In genomic region chr2:148206633-148207032, GRCm38 (mm10) we compare ENCODE assay signal across 9 mouse cellular contexts.
DNase-seq lines count a peak whose midpoint lies in the region; ATAC-seq lines count a peak whose summit lies in the region.
"Had no signal": no experiment of that assay in that cellular context is flagged by ENCODE, and none has a peak within 500 bp of the region (broad histone marks: within the 10 kb centered on the region; RNA-seq: fewer than 3 reads in every experiment).

No protein-coding gene starts in this region.

- no peak for DNase-seq in frontal cortex, postnatal 25 days (ENCODE audit: low spot score in 2 of 2)
- DNase-seq in right cerebral cortex, adult 18-20 months = peak; percentile 26
- DNase-seq in right cerebral cortex, postnatal 14 days = no peak
- DNase-seq in left cerebral cortex, postnatal 36 days (ENCODE audit: low spot score in 2 of 2) = peak; percentile 24 to 26
- peak; percentile 84 for DNase-seq in telencephalon, adult 2 months (ENCODE audit: low read depth, low spot score)
- DNase-seq in spleen, adult 18-20 months = no peak
- DNase-seq in heart, postnatal 25 days (ENCODE audit: low spot score) = no peak
- DNase-seq: kidney, postnatal 25 days had no signal

- intact Hi-C loops in left cerebral cortex, postnatal 36 days (cut with DNase I) = loop anchor here (5.0 kb wide), 1 partner anchor 191 kb away; the partner anchor contains the start of gene Sstr4
- intact Hi-C loops in heart, postnatal 25 days (cut with DNase I) = no loop called here

- peak; percentile 86 for ATAC-seq in frontal cortex, adult (ENCODE audit: low TSS enrichment)

Comparison
In these comparisons a context has a peak if more than half of its experiments do, and no peak if none do; other contexts are left out.
1. DNase-seq: peak in right cerebral cortex, adult 18-20 months (single experiment), left cerebral cortex, postnatal 36 days (2 of 2) and telencephalon, adult 2 months (single experiment); none in frontal cortex, postnatal 25 days (0 of 2), right cerebral cortex, postnatal 14 days (single experiment), spleen, adult 18-20 months (0 of 2) and heart, postnatal 25 days (single experiment).